Mouse (Mus musculus) adrenal gland, adult 18-20 months (tissue): Measurements from ENCODE around the gene Mmab. TPM values are rescaled to one million over a fixed set of nuclear protein-coding genes. Genes with fewer than 3 reads are reported as not detected.
A peak's percentile ranks its signal among the peaks of the same experiment; 100 is the strongest.

Source experiments
- DNase-seq, 2 experiments: peaks; one replicate each; pipeline ENCODE4 v3.0.0; 2021 to 2022; ENCODE audit warnings: low spot score in 2 of 2
- long read RNA-seq, 2 experiments: library from polyadenylated mRNA; stranded (forward); transcript quantifications; one replicate each; pipeline ENCODE4 v2.0.0; 2021
- total RNA-seq, 2 experiments: library from RNA; stranded (reverse); gene quantifications; 1 replicate in 1 of 2; 2 replicates in 1 of 2; pipeline ENCODE4 v1.2.3; 2021

Gene Mmab
- 10 to 100 TPM; 19.4 to 29.9 TPM for total RNA-seq
- long read RNA-seq, experiment 1, transcript Mmab-201 (9 exons, 3,020 nt) = major isoform, 46 of 53 reads
- long read RNA-seq, experiment 1, partial matches to known transcripts = 0 of 53 reads
- long read RNA-seq, experiment 1, other reads (novel, unspliced or antisense) = 6 of 53 reads
- long read RNA-seq, experiment 2, transcript Mmab-201 (9 exons, 3,020 nt) = major isoform, 66 of 81 reads
- long read RNA-seq, experiment 2, partial matches to known transcripts = 1 of 81 reads
- long read RNA-seq, experiment 2, other reads (novel, unspliced or antisense) = 13 of 81 reads

DNA sequence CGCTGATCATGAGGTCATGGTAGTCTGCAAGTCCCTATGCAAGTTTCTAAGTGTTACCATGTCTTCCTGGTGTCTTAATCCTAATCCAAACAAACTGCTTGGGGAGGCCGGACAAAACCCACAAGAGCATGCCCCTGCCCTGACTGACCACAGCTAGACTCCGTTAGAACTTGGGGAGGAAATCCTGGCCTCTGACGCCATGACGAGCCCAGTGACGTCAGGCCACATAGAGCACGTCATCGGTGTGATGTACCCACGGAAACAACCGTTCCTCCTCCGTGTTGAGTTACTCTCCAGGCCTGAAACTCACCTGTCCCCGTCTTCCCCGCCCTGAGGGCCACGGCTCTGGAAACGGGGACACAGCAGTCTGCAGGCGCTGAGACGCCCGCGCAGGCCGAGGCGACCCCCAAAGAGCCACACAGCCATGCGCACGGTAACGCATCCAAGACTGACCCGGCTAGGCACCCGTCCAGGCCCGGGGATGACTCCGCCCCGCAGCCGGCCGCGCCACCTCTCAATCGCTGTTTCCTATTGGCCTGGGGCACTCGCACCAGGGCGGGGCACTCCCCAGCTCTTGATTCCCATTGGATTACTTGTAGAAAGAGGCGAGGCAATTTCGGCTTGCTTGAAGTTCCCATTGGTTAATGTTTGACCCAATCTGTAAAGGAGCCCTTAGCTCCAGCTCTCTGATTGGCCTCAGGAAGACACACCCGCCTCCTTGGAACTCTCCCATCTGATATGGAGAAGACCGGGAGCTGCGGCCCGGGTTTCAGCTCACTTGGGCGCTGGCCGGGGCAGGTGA is at the start of gene Mmab, which contains the start of gene Mvk:
Mmab (minus strand) TSS at position 495 of the 802 bp plus-strand sequence.
Mvk (plus strand) TSS at position 704 of the 802 bp plus-strand sequence.
- DNase-seq = peak; percentile 98

DNA sequence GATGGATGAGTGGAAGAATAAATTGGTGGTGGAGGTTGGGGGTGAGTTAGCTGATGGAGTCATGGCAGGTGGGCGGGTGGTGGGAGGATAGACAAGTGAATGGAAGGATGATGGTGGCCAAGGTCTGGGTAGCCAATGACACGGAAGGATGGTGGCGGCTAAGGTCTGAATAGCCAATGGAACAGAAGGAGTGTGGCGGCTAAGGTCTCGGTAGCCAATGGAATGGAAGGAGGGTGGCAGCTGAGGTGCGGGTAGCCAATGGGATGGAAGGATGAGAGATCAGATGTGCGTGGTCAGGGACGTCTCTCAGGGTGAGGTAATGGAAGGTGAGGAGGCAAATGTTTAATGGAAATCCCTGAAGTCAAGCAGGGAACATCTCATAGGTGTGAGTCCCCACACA is 46.4 kb upstream of the Mmab start:
- no peak for DNase-seq

DNA sequence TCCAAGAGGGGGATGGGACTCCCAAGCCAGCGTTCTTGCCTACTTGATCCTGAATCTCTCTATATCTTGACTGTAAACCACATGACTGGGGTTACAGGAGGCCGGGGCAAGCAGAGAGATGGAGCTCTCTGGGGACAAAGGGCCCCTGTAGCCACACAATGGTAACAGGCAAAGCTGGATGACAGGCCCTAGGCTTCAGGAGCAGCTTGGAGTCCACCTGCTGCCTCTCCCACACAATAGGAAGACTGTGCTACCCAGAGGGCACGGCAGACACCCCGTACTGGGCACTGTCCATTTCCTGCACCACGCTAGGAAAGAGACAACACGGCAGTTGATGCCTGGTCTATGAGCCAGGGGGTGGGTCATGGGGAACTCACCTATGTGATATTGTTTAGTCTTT is 45.7 kb upstream of the Mmab start:
- DNase-seq = no peak

DNA sequence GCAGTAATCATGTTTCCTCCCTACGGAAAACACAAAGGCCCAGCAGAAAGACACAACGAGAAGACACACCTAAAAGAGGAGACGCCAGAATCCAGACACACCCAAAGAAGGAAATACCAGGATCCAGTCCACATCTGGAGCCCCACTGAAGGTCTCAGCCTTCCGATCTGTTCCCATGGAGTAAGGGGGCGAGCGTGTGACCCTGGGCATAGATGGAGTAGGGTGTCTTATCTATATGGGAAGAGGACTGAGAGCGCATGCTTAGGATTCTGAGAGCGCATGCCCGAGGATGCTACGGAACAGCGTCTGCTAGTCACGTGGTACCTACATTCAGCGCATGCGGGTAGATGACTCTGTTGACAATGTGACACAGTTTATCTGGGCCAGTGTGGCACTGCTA is 41.8 kb upstream of the Mmab start:
- DNase-seq = no peak

DNA sequence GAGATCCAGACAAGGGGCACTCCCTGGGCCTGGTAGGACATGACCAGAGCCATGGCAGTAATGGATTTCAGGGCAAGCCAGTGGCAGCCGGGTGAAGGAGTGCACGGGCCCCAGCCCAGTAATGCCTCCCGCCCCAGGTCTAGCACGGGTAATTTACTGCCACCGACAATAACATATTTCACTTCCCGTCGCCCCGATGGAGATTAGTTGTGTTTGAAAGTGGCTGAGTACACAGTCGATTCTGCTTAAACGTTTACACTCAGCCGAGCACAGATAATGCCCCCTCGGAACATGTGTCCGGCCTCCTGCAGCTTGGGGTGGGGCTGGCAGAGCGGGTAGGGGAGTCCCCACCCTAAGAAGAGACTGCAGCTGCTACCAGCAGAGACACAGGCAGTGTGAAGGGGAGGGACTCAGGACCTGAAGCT is 38.7 kb upstream of the Mmab start:
- no peak for DNase-seq

DNA sequence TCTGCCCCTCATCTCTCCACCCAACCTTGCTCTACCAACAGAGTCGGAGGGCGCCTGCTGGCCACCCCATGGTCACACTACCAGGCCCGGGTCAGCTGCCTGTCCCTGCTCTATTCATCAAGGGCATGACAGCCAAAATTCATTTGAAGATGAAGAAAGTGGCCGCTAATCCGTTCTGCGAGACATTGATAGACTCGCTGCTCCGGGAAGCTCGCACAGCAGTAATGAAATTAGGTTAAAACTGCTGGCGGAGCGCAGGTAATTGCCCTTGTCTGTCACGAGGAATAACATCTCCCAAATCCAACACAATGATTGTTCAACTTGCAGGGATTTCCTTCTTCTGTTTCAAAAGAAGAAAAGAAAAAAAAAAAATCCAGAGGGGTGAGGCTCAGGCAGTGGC is 34.4 kb upstream of the Mmab start:
- no peak for DNase-seq

DNA sequence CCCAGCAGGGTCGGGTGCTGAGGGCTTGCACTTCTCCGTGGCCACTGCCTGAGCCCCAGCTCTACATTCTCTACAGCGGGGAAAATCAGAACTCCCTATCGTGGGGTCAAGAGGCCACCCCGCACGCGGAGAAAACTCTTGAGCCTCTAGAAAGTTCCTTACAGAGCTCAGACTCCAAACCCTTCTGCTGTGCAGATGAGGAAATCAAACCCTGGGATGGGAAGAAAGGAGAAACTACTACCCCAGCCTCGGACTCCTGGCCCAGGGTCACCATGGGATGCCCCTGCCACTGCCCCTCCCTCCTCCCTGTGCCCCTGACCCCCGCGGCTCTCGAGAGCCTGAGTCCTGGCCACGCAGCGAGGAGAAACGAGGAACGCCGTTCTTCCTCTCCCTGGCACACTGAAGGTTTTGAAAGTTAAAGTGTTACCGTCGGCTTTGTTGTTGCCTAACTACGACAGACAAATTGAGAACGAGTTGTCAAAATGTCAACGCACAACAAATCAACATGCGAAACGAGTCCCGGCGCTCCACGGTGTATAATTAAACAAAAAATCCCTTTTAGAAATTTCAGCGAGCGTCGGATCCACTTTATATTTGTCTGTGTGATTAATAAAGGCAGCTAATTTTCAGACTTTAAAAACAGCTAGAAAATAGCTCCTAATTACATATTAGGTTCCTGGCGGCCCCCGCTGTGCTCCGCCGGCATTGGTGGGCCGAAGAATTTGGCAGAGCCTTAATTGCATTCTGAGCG is 31.1 kb upstream of the Mmab start:
- no peak for DNase-seq

DNA sequence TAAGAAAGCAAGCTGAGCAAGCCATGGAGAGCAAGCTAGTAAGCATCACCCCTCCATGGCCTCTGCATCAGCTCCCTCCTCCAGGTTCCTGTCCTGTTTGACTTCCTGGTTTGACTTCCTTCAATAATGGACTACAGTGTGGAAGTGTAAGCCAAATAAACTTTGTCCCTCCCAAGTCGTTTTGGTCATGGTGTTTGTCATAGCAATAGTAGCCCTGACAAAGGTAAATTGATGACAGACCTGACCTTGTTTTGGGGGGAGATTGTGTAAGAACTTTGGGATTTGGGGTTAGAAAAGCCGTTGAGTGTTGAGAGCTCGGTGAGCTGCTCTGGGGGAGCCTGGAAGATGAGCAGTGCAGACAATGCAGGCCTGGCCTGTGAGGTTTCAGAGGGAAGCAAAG is 26.5 kb upstream of the Mmab start:
- no peak for DNase-seq

DNA sequence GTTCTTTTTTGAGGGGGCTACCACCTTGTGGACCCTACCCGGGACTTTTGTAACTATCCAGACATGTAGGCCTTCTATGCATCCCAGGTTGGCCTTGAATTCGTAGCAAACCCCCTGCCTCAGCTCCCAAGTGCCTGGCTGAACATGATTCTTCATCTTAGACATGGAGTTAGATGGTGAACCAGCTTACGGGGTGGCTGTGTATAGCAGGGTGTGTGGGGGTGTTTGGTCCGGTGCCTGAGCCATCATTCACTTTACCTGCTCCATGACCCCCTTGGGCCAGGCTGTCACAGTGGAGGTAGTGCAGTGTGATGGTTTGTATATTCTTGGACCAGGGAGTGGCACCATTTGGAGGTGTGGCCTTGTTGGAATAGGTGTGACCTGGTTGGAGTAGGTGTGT is 24.1 kb upstream of the Mmab start:
- DNase-seq = no peak

DNA sequence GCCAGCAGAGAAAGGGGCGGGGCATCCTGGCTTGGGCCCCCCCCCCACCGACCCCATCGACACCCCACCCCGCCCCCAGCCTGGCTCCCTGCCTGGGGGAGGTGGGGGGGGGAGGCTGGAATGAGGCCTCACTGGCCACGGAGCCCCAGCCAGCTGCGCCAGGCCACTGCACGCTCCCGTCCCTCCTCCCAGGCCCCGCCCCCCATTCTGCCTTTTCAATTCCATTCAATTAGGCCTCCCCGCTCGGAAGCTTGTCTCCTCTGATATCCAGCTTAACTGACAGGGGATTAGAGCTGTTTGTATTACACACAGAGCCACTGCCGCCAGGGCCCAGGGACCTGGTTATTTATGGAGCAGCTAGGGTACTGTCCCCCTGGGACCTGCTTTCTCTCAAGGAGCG is 23.6 kb upstream of the Mmab start:
- DNase-seq = peak; percentile 48 to 54

DNA sequence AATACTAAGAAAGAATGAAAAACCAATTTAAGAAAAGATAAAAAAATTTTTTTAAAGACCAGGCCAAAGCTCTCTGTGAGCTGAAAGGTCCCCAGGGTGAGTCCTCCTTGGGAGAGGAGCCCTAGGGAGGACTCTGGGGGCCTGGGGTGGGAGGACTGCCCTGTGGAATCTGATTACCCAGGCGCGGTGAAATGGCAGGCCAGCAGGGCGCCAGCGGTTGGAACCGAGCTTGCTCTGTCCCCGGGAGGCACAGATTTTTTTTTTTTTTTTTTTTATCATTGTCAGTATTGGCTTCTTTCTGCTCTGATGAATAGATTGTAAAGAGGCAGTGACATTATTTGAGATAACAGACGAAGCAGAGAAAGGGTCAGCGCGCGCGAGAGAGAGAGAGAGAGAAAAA is 23.2 kb upstream of the Mmab start:
- DNase-seq = no peak

DNA sequence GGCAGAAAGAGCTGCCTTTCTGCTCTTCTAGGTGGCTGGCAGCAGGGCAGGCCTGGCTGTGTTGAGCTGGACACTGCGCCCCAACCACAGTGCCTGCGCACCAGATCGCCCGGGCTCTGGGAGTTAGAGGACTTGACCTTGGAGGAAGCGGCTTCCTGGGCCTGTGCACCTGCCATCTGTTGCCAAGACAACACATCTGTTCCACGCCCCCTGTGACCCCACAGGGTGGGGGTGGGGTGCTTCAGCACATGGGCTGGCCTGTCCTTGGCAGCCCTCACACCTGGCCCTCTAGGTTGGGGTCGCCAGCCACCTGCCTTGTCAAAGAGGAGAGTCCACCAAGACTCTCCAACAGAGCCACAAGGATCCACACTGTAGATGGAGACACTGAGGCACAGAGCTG is 21.8 kb upstream of the Mmab start:
- no peak for DNase-seq

DNA sequence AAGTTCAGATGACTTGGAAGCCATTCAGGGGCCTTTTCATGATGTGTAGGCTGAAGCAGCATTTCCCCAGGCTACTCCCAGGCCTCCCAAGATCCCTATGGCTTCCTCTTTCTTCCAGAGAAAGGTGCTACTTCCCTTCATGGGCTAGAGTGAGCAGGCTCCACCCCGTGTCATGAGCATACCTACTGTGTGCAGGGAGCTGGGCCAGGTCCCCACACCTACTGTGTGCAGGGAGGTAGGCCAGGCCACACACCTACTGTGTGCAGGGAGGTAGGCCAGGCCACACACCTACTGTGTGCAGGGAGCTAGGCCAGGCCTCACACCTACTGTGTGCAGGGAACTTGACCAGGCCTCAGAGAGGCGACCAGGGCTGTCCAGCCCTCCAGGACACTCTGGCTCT is 20.7 kb upstream of the Mmab start:
- no peak for DNase-seq

DNA sequence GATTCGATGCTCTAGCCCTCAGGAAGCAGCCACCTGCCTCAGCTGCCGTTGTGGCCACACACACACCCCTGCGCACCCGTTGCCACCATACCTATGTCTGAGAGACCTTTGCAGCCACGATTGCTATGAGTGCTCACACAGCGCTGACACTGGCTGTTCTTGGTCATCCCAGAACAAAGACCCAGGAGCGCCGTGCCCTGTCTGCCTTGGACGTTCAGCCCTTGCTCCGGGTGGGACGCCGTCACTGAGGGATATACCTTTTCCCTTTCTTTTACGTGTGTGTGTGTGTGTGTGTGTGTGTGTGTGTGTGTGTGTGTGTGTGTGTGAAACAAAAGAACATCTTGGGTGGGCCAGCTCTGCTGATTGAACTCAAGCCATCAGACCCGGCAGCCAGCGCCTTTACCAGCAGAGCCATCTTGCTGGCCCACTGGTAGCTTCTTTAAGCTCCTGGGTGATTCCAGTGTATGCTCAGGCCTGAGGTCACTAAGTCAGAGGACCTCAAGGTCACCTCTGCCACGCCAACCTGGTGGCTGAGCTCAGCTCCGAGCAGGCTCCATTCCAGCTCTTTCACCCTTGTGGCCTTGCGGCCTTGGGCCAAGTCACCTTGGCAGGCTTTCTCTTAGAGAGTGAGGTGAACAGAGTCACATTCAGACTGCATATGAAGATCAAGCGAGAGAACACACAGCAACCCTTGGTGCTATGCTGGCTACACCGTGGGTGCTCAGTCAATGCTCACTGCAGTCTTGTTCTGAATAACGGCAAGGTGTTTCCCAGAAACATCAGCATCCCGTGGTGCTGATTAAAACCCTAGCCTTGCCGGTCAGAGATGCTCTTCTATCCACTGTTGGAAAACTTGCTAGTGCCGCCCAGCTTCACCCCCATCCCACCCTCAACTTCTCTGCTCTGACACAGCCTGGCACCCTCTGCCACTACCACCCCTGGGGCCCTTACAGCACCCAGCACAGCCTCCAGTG is 18.5 kb upstream of the Mmab start:
- DNase-seq = peak in 1 of 2 experiments; percentile 26

DNA sequence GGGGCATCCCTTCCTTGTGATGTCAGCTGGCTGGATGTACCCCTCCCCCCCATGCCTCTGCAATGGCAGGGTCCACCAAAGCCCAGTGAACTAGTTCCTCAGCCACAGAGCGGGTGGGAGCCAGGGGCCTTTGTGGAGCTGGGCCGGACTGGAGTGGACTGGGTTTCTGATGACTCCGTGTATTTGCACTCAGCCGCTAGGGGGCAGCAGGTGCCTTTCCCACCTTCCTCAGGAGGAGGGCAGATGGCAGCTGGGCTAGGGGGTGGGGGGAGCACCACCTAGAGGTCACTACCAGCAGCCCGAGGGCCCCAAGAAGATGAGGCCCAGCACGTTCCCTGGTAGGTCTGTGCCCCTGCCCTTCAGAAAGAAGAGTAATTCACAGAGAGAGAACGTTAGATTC is 17.4 kb upstream of the Mmab start:
- DNase-seq = peak; percentile 85 to 87

DNA sequence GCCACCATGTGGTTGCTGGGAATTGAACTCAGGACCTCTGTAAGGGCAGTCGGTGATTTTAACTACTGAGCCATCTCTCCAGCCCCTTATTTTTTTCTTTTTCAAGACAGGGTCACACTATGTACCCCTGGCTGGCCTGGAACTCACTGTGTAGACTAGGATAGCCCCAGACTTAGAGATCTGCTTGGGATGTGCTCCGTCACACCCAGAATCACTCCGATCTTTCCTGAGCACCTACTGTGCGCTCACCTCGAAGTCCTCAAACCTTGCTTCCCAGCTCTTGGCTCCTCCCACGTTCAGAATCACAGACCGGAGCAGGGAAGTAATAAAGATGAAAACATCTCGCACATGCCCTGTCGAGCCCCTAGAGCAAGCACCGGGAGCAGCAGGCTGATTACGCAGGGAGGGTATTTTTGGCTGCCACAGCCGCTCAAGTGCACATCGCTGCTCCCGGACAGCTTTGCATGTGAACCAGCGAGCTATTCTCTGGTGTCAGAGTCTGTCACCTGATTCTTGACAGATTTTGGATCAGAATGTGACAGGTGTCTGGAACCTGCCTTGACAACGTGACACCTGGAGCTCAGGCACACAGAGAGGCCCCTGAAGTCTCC is 13.2 kb upstream of the Mmab start:
- no peak for DNase-seq

DNA sequence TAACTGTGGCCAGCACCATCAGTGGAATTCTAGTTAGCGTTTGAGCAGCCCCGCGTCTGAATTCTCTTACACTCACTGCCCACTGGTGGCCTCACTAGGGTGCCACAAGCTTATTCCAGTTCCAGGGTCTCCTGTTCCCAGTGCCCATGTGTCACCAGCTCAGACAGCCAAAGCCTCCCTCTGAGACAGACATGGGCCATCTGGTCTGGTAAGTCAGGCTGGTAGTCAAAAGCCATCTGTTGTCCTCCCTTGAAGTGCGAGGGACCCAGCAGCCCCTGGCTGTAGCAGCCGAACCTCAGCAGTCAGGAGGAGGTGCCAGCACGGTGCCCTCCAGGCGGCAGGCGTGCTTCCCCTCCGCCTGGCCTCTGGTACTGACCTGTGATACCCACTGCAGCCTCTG is 12.4 kb upstream of the Mmab start:
- no peak for DNase-seq

DNA sequence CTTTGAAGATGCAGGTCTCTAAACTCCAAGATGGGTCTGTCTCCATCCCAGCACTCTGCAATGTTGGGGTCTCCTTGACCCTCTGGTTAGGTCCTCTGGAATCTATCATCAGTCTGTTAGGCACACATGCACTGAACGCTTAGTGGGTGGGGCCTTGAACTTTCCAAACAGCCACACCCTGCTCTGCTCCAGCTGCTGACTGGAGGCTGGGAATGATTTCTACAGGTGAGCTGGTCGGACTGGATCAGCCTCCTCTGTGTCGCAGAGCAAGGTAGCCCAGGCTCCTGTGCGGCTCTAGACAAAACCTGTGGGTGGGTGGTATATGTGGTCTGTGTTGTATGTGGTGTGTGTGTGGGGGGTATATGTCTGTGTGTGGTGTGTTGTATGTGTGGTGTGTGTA is 5.2 kb upstream of the Mmab start:
- DNase-seq = no peak

DNA sequence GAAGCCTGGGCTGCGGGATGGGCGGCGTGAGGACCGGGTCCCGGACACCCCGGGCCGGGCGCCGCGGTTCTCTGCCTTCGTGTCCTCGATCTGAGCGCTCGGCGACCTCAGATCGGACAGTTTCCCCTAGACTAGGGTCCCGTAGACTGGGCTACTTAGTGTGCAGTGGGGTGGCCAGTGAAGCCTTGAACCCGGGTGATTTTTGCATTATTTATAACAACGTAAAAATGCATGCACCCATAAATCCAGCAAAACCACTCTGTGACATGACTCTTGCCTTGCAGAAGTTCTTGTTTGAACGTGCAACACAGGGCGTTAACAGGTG is 470 bp upstream of the Mmab start:
- no peak for DNase-seq

DNA sequence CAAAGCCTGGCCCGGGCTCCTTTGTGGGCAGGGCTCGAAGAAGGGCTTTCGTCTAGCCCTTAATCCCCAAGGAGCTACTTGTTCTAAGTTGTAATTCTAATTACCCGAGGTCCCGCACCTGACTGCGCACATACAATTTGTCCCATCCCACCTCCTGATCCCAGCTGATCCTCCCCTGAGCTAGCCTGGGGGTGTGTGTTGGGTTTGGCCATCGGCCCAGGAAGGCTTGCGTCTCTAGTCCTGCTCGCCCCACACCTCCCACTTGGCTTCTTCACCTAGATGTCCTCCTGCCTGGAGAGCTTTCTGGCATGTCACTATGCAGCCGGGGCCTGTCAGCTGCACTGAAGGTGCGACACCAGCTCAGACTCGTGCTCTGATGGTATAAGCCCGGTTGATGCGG is 8.3 kb downstream of the Mmab start:
- no peak for DNase-seq
